Mouse (Mus musculus): ENCODE results near the gene Krtap19-1.

The Krtap19-1 gene

GRCm38 (mm10) chr16:88869311-88869710, at the start of gene Krtap19-1:
TSS of gene Krtap19-1 (minus strand) at chr16:88869411.
- DNase-seq = no peak

- no peak for DNase-seq
These were observed 27.1 kb upstream of the Krtap19-1 start, which contains the start of gene Krtap19-5 for GRCm38 (mm10) chr16:88896357-88896756. TSS of gene Krtap19-5 (minus strand) at chr16:88896457.

GRCm38 (mm10) chr16:88886870-88887269, 17.7 kb upstream of the Krtap19-1 start:
- no peak for DNase-seq

GRCm38 (mm10) chr16:88884989-88885388, 15.8 kb upstream of the Krtap19-1 start, which contains the start of gene Krtap19-4:
TSS of gene Krtap19-4 (minus strand) at chr16:88885089.
- no peak for DNase-seq

- no peak for DNase-seq
These were observed 8.7 kb upstream of the Krtap19-1 start, which contains the start of gene Krtap19-3 for GRCm38 (mm10) chr16:88877938-88878337. TSS of gene Krtap19-3 (minus strand) at chr16:88878038.

- no peak for DNase-seq
These were observed 5.0 kb upstream of the Krtap19-1 start, which contains the start of gene Krtap19-2 for GRCm38 (mm10) chr16:88874169-88874568. TSS of gene Krtap19-2 (minus strand) at chr16:88874269.

- DNase-seq = no peak
These were observed 4.3 kb downstream of the Krtap19-1 start for GRCm38 (mm10) chr16:88864887-88865407.

GRCm38 (mm10) chr16:88851450-88851849, 17.8 kb downstream of the Krtap19-1 start:
- DNase-seq = no peak

GRCm38 (mm10) chr16:88848558-88848957, 20.7 kb downstream of the Krtap19-1 start:
- DNase-seq = no peak

- DNase-seq = no peak
These were observed 21.8 kb downstream of the Krtap19-1 start for GRCm38 (mm10) chr16:88847363-88847762.

GRCm38 (mm10) chr16:88826978-88827377, 42.2 kb downstream of the Krtap19-1 start:
- no peak for DNase-seq

- DNase-seq = no peak
These were observed 43.0 kb downstream of the Krtap19-1 start, which contains the start of gene Krtap14 for GRCm38 (mm10) chr16:88826095-88826652. TSS of gene Krtap14 (minus strand) at chr16:88826145.

GRCm38 (mm10) chr16:88823736-88824135, 45.5 kb downstream of the Krtap19-1 start:
- no peak for DNase-seq

- DNase-seq = no peak
These were observed 49.1 kb downstream of the Krtap19-1 start, which contains the start of gene Krtap15 for GRCm38 (mm10) chr16:88820066-88820465. TSS of gene Krtap15 (plus strand) at chr16:88820215.

Data from right cerebral cortex, postnatal 4 days (tissue).